Mouse (Mus musculus) heart, adult 10 weeks (tissue): ENCODE data around the gene Olfr460. TPM values are rescaled to one million over a fixed set of nuclear protein-coding genes. Genes with fewer than 3 reads are reported as not detected.

ENCODE experiments used
- polyA plus RNA-seq: library from polyadenylated mRNA; stranded (reverse); fragments of 350-450 nt; fragmentation: Illumina TruSeq; extraction: RNeasy Lipid Tissue Mini Kit (QIAGEN cat#74804); gene quantifications from one replicate; pipeline ENCODE4 v1.2.3, GENCODE M21; 2014; ENCODE audit warnings: low read depth, low replicate concordance

The Olfr460 gene
- polyA plus RNA-seq, result not detected

GRCm38 (mm10) chr6:40569187-40569586, at the start of gene Olfr460:
Gene Olfr460, plus strand, starts transcription at chr6:40569487.

DNA sequence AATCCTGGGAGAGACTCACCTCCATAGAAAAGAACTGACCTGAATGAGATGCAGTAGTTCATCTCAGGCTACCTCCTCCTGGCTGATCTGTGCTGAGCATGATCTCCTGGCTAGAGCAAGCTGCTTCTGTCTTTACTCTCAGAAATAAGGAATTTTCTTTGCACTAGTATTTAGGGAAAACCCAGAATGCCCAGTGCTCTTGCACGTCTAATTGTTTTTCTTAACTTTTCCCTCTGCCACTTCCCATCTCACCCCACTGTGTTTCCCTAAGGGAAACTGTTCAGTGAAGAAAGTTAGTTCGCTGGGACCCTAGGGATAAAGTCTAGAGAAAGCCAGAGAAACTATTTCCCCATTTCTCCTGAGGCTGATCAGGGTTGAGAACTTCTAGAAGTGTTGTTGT, 14.3 kb upstream of the Olfr460 start, which contains the start of gene Olfr461:
Olfr461 (minus strand) TSS at position 101 of the 400 bp plus-strand sequence.

GRCm38 (mm10) chr6:40585645-40586044, 16.4 kb downstream of the Olfr460 start, which contains the start of gene Clec5a:
Gene Clec5a, minus strand, starts transcription at chr6:40585821.

GRCm38 (mm10) chr6:40613260-40613852, 44.1 kb downstream of the Olfr460 start, which contains the start of gene Tas2r138:
Gene Tas2r138, minus strand, starts transcription at chr6:40613310.

Other genes starting within 250 kb of the Olfr460 start
- 16.6 TPM for gene Agk, start 244.3 kb upstream of the Olfr460 start, polyA plus RNA-seq
- gene E330009J07Rik, start 133.4 kb upstream of the Olfr460 start, polyA plus RNA-seq, result 2.8 TPM
- not detected for gene Wee2, start 130.4 kb upstream of the Olfr460 start, polyA plus RNA-seq
- gene Ssbp1, start 98.1 kb upstream of the Olfr460 start, polyA plus RNA-seq, result 74.1 TPM
- not detected for gene Tas2r137, start 78.3 kb upstream of the Olfr460 start, polyA plus RNA-seq
- not detected for gene Tas2r108, start 76.0 kb upstream of the Olfr460 start, polyA plus RNA-seq
- gene Prss37, start 50.0 kb upstream of the Olfr460 start, polyA plus RNA-seq, result not detected
- gene Olfr461, start 14.4 kb upstream of the Olfr460 start, polyA plus RNA-seq, result not detected
- gene Clec5a, start 16.3 kb downstream of the Olfr460 start, polyA plus RNA-seq, result 1.8 TPM
- not detected for gene Tas2r138, start 43.8 kb downstream of the Olfr460 start, polyA plus RNA-seq
- gene Mgam, start 59.3 kb downstream of the Olfr460 start, polyA plus RNA-seq, result 0.47 TPM